Mouse (Mus musculus): ENCODE measurements around the gene Cep128.
"Not testable (repeated sequence)": the region's sequence is repeated elsewhere in the genome, so short reads cannot be mapped to it uniquely, and the experiment has no call there.

Gene Cep128

GRCm38 (mm10) chr12:91384281-91385017 is at the start of gene Cep128, which contains the start of gene Tshr:
Cep128 (minus strand) TSS chr12:91384409.
Tshr (plus strand) TSS chr12:91384563.
- DNase-seq (ENCODE audit: extremely low read depth, low read depth, low spot score), result peak; percentile 59

GRCm38 (mm10) chr12:91427129-91427528 is 42.9 kb upstream of the Cep128 start:
- no peak for DNase-seq (ENCODE audit: extremely low read depth, low read depth, low spot score)

DNA sequence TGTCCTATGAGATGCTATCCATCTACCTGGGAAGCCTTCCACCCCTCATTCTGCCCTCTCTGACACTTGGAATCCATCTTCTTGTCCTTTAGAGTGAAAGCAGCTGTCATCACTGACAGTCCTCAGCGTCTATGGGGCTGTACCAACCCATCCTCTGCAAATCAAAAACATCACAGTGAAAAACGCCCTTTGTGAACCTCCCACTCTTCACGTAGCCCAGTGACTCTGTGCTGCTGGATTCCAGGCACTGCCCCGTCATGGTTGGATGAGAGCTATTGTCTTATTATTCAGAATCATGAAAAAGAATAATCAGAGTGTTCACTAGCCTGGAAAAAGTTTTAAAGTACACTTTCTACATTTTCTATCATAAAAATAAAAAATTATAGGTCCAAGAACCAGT is 42.3 kb upstream of the Cep128 start:
- no peak for DNase-seq (ENCODE audit: extremely low read depth, low read depth, low spot score)

DNA sequence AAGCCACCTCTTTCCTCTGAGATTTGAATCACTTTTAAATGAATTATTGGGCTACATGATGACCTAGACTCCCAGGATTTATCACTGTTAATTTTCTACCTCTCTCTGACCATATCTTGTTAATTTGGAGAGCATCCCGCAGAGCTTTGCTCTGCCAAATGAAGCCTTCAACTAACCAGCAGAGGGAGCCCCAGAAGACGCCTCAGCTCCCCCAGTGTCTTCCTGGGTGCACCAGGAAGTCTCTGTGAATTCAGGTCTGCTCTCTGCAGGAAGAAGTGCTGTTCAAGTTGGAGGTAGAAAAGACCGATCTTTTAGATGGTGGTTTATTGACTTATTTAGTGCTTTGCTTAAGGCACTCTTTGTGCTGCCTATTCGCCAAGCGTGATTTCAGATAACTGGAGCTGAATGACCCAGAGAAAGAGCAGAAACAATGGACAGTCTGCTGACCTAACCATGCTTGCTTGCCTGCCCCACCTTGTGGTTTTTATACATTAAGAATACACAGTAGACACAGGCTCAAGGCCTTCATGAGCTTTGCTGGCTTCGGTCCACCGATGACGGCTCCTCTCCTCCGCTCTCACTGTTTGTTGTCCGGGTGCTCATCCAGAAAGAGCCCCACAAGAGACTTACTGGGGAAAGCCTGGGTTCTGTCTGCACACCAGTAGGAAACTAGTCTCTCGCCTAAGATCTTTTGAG is 39.1 kb upstream of the Cep128 start:
- DNase-seq (ENCODE audit: extremely low read depth, low read depth, low spot score), result no peak

- no peak for DNase-seq (ENCODE audit: extremely low read depth, low read depth, low spot score)
Measured at GRCm38 (mm10) chr12:91421272-91421671, 37.1 kb upstream of the Cep128 start.

DNA sequence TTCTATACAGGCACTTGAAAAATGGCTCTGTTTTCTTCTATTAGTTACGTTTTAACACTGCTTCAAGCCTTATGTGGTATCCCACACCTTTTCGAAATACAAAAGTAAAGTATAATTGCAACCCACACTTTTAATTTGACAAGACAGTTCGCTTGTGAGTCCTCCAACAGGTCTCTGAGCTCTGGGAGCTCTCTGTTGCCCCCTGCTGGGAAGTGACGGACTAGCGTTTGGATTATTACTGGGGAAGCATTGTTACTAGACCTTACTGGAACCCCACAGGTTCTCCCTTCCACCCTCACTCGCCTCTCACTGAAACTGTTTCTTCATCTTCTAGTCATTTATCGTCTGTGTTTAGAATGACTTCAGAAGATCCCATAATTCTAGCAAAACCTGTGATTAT is 34.6 kb upstream of the Cep128 start:
- no peak for DNase-seq (ENCODE audit: extremely low read depth, low read depth, low spot score)

- no peak for DNase-seq (ENCODE audit: extremely low read depth, low read depth, low spot score)
Measured at GRCm38 (mm10) chr12:91416828-91417227, 32.6 kb upstream of the Cep128 start.

GRCm38 (mm10) chr12:91415112-91415511 is 30.9 kb upstream of the Cep128 start:
- DNase-seq (ENCODE audit: extremely low read depth, low read depth, low spot score), result no peak

DNA sequence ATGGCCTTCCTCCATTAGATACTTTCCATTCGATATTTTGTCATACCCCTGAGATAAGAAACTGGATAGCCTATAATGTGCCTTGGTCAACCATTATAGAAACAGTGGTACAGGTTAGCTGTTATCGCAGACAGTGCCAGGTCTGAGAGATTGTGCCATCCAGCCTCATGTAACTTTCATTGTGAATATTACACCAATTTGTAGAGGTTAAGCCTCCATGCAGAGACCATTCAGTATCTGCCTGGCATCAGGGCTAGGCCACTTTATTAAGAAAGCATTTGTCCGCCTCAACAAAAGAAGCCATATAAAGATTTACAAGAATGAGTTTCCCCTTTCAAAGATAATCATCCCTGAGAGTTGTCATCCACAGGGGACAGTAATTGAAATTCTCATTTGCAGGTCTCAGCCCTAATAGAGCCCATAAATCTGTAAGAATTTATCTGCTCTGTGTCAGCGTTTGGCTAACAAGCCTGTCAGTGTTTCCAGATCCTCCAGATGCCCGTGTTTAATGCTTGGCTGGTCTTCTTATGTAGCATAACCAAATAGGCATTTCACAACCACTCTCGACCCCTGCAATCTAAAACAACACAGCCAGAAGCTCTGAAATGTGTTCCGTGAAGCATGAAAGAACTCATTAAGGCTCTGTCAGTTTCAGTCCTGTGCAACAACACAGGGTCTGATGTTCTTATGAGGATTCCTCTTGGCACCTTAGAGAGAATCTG is 28.4 kb upstream of the Cep128 start:
- no peak for DNase-seq (ENCODE audit: extremely low read depth, low read depth, low spot score)

DNA sequence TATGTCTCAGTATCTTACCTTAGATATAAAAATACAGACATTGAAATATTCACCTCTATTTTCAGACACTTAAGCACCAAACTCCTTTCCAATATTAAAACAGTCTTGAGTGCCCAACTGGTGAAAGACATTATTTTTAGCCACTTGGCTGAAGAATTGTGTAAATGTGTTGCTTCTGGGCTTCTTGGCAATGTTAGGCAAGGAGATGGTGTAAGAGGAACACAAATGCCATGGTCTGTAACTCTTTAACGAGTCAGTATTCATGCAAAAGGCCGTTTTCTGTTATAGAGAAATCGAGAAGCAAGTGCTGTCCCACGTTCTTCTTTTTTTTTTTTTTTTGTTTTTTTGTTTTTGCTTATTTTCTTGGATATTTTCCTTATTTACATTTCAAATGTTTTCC is 26.1 kb upstream of the Cep128 start:
- DNase-seq (ENCODE audit: extremely low read depth, low read depth, low spot score), result no peak

- no peak for DNase-seq (ENCODE audit: extremely low read depth, low read depth, low spot score)
Measured at GRCm38 (mm10) chr12:91401049-91401352, 16.8 kb upstream of the Cep128 start.

GRCm38 (mm10) chr12:91400232-91401048 is 16.2 kb upstream of the Cep128 start:
- no peak for DNase-seq (ENCODE audit: extremely low read depth, low read depth, low spot score)

DNA sequence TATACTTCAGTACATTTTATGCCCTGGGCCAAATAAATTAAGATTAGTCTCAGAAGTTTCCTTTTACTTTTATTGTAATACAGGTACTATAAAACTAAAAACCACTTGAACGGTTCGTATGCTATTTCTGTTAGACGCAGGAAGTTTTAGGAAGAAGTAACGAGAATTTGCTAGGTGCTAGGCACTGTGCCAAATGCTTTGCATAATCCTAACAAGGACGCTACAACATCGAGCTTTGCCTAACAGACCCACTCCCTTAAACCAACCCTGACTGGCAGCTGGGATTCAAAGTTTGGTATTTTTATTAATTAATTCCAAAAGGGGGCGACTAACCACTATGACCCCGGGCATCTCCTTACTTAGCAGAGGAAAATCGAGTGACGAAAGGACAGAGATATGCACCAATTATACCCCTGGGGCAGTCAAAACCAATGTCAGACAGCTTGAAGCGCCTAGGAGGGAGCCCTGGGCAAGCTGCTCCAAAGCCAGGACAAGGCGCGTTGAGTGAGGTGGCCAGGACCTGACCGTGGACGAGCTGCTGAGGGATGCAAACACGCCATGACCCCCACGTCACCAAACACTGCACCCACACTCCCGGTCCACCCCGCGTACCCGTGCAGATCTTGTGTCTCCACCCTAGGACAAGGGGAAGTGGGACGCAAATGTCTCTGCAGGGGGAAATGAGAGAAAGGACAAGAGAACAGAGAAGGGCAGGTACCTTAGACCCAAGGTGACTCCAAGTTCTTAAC is 519 bp downstream of the Cep128 start:
- no peak for DNase-seq (ENCODE audit: extremely low read depth, low read depth, low spot score)

DNA sequence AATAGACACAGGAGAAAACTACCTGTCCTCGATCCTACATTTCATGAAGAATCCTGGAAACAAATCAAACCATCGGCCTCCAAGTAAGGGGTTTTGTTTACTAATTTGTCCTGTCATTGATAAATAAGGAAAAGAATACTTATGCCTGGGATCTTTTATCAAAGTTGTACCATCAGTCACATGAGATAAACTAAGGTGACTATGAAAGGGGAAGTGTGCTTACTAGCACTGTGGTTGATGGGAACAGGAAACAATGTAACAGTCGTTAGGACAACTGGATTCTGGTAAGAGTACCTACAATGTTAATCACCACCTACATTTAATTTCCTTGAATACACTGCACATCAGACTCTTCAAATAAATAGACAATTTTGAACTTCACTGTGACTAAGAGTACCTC is 15.0 kb downstream of the Cep128 start:
- no peak for DNase-seq (ENCODE audit: extremely low read depth, low read depth, low spot score)

DNA sequence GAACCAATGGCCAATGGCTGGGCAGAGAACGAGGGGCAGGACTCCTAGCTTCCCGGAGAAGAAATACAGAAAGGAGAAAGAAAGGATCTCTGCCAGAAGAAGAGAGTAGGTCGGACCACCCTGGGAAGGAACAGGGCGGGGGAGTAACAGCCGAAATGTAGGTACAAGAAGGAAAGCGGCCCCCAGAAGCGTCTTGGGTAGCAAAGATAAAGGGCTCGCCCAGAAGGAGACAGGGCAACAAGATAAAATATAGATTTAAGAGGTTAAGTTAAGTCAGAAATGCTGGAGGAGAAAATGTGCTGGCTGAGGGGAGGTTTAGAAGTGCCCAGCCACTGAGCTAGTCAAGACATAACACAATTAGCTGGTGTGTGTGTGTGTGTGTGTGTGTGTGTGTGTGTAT is 30.4 kb downstream of the Cep128 start:
- no peak for DNase-seq (ENCODE audit: extremely low read depth, low read depth, low spot score)

- not testable (repeated sequence) for DNase-seq (ENCODE audit: extremely low read depth, low read depth, low spot score)
Measured at GRCm38 (mm10) chr12:91338656-91339055, 45.6 kb downstream of the Cep128 start.

- no peak for DNase-seq (ENCODE audit: extremely low read depth, low read depth, low spot score)
Measured at GRCm38 (mm10) chr12:91327527-91327926, 56.7 kb downstream of the Cep128 start.

DNA sequence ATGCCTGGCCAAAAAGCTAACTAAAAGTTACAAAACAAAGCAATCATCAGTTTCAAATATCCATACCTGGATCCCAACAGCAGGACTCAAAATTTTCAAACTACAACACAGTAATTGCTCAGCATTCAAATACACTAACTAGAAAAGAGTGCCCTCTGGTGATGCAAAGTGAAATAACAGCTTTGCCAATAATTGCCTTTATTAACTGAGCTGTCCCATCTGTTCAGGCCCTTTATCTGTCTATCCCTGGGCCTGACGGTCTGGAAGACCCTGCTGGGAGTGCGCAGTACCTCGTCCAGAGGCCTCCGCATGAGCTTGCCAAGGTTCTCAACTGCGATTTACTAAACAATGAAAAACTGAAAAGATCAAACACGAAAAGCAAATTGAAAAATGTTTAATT is 58.1 kb downstream of the Cep128 start:
- no peak for DNase-seq (ENCODE audit: extremely low read depth, low read depth, low spot score)

- no peak for DNase-seq (ENCODE audit: extremely low read depth, low read depth, low spot score)
Measured at GRCm38 (mm10) chr12:91315026-91315425, 69.2 kb downstream of the Cep128 start.

DNA sequence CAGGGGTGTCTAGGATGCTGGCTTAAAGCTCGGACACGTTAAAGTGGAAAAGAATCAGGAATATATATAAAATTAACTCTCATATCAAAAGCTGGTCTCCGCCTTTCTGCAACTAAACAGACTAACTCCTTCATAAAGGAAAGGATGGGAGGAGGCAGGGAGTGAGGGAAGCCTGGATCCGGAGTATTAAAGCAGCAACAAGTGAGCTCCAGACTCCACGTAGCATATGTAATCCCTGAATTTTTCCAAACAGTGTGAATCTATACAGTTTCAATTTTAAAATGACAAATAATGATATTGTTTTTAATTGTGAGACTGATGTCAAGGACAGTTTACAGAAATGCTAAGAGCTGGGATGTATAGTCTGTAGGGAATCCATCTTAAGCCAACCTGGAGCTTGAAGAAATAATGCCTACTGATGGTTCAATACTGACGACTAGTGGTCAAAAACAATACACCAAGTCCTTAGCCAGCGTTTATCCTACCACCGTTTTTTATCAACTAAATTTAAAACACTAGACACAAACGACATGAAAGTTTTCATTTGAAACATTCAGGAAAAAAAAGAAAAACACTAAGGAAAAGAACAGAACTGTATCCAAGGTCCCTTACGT is 70.1 kb downstream of the Cep128 start:
- no peak for DNase-seq (ENCODE audit: extremely low read depth, low read depth, low spot score)

Measured in fat pad, adult 2 months (tissue).